Mouse (Mus musculus) brain, adult 2 months (tissue): ENCODE data around the gene AC140267.1.

ENCODE experiments used
- DNase-seq: peaks from one replicate; pipeline ENCODE4 v3.0.0; 2011; ENCODE audit warnings: low read depth, low spot score

Gene AC140267.1

DNA sequence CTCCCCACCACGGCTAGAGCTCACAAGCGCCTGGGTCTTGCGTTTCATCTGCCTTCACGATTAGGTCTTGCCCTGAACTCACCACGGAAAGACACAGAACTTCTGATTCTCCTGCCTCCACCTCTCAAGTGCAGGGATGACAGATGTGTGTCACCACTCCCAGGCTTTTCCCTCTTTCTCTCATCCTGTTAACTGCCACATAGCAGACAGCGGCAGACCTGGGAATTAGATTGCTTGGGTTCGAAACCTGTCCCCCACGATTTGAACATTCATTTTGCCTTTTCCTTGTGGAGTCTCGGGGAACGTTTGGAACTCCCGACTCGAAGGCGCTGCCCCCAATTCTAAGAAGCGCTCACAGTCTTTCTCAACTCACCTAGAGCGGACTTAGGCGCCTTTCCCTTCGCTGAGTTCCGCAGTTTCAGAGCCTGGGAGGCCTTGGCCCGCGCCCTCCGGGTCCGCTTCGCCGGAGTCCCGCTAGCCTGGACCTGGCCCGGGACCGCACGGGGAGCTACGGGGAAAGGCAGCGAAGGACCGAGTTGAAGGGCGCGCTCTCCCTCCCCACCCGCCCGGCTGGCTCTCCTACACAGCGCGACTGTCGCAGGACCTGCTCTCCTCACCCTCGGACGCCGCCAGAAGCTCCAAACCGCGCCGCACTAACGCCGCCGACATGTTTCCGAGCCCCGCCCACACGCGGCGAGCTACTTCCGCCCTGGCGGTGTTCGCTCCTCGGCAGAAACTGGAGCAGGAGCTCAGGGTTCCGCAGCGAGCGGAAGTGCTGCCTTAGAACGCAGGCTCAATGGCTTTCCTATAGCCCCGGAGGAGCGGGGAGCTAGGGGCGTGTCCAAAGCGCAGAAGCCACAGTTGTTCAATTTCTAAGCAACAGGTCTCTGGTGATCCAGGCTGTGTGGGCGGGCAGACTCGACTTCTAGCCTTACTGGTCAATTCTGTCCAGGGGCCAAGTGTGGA, 28.3 kb downstream of the AC140267.1 start, which contains the start of gene Rps19bp1:
Gene Rps19bp1 (minus strand): TSS at position 706 of the 966 bp plus-strand sequence.
- DNase-seq: peak; percentile 97

DNA sequence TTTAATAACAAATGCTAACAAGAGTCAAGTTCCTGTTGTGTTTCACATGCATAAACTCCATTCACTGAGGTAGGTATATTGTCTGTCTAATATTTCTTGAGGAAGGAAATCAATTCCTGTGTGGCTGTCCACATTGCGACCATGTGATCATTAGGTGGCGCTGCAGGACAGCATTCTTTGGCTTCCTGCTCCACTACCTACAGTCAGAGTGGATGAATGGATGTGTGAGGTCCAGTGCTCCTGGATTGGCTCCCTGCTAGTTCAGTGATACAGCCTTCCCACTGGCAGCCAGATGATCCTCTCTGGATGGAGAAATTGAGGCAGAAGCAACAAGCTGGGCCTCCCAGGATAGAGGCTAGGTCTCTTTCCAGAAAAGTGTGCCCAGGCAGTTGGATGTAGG, 30.6 kb downstream of the AC140267.1 start:
- DNase-seq: peak; percentile 93

GRCm38 (mm10) chr15:80271858-80272396, 36.3 kb downstream of the AC140267.1 start:
- no peak for DNase-seq

DNA sequence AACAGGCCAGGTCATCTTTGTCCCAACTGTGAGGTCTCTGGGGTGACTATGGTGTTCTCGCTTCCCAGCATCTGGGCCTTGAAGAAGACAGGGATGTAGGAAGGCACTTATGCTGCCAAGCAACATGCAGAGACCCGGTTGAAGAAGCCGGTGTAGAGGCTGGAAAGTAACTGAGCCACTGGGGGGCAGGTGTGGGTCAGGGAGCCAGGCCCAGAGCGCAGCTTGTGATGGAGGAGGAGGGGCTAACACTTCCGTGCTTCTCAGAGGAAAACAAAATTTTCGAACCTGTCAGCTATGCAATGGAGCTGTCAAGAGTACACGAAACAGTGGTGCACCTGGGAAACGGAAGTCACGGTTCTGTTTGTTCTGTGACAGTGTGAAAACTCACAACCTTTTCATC, 41.5 kb downstream of the AC140267.1 start:
- DNase-seq: peak; percentile 87

DNA sequence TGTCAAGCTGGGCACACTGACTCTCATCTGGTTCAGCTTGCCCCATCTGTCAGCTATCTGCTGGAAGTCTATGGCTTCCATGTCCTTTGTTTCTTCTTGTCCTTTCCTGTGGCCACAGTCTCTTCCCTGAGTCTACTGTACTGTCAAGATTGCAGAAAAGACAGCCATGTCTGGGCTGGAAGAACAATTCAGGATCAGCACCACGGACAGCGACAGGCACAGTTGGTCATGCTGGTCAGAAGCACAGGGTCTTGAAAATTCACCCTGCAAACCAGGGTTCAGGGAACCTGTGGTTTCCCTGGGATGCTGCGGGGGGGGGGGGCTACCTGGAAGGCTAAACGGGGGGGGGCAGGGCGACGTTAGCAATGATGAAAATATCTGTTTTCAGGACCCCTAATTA, 42.0 kb downstream of the AC140267.1 start:
- no peak for DNase-seq

- peak; percentile 97 for DNase-seq
These were observed 42.6 kb downstream of the AC140267.1 start for GRCm38 (mm10) chr15:80278121-80278759.

DNA sequence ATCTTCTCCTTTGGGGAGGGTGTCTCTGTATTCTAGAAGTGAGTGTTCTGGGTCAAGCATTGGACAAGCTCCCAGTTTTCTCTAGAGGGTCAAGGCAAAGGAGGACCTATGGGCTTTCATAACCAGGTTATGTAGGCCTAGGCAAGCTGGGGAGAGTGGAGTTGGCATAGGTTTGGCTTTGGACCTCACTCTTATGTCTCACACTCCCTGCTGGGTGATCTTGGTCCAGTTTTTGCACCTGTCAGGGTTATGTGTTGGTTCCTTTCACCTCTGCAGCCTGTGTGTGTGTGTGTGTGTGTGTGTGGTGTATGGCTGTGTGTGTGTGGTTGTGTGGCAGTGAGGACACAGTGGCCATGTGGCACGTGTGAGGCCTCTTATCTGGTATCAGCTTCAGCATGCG, 43.4 kb downstream of the AC140267.1 start:
- DNase-seq: peak; percentile 69

DNA sequence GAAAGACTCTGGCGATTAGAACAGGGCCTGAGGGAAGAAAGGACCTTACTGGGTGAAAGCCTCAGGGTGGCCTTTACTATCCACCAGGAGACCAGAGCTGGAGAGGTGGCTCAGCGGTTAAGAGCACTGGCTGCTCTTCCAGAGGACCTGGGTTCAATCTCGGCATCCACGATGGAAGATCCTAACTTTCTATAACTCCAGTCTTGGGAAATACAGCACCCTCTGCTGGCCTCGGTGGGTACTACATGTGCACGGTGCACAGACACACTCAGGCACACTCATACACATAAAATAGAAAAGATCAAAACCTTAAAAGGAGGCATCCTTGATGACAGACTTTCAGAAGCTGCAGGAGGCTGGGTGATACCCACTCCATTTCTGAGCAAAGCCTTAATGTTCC, 45.0 kb downstream of the AC140267.1 start:
- peak; percentile 61 for DNase-seq
